Mouse (Mus musculus): ENCODE results near the gene Itm2c. TPM values are rescaled to one million over a fixed set of nuclear protein-coding genes. Genes with fewer than 3 reads are reported as not detected.
A peak's percentile ranks its signal among the peaks of the same experiment; 100 is the strongest.

Itm2c gene
- polyA plus RNA-seq, 1 experiment = 221 TPM

- no peak for TF ChIP-seq POLR2A (IDR thresholded peaks at IDR 0.05; ENCODE audit: low read depth, low read length)
- TF ChIP-seq CTCF (IDR thresholded peaks at IDR 0.05; ENCODE audit: borderline replicate concordance, insufficient read depth, low read length) = no peak
- no peak overlapping the region for H3K27ac ChIP-seq (ENCODE audit: insufficient read depth, low read length)
Measured at GRCm38 (mm10) chr1:85864383-85864782, 29.7 kb upstream of the Itm2c start.

GRCm38 (mm10) chr1:85870001-85870400, 24.1 kb upstream of the Itm2c start:
- Histone ChIP-seq H3K4me3 (ENCODE audit: insufficient read depth, low read length) (no peak overlapping the region), H3K27ac (ENCODE audit: insufficient read depth, low read length) (no peak overlapping the region), H3K4me1 (ENCODE audit: control insufficient read depth, insufficient read depth, low read length) (no peaks in the 10 kb centered on the region)
- TF ChIP-seq POLR2A (IDR thresholded peaks at IDR 0.05; ENCODE audit: low read depth, low read length) (no peak), CTCF (IDR thresholded peaks at IDR 0.05; ENCODE audit: borderline replicate concordance, insufficient read depth, low read length) (no peak)

More at GRCm38 (mm10) chr1:85864383-85864782, 29.7 kb upstream of the Itm2c start:
- no peaks in the 10 kb centered on the region for H3K4me1 ChIP-seq (ENCODE audit: control insufficient read depth, insufficient read depth, low read length)
- no peak overlapping the region for H3K4me3 ChIP-seq (ENCODE audit: insufficient read depth, low read length)

GRCm38 (mm10) chr1:85870546-85870945, 23.5 kb upstream of the Itm2c start:
- H3K27ac ChIP-seq (ENCODE audit: insufficient read depth, low read length) = no peak overlapping the region
- no peaks in the 10 kb centered on the region for H3K4me1 ChIP-seq (ENCODE audit: control insufficient read depth, insufficient read depth, low read length)
- no peak for TF ChIP-seq POLR2A (IDR thresholded peaks at IDR 0.05; ENCODE audit: low read depth, low read length)
- H3K4me3 ChIP-seq (ENCODE audit: insufficient read depth, low read length) = no peak overlapping the region

GRCm38 (mm10) chr1:85882003-85882402, 12.1 kb upstream of the Itm2c start:
- Histone ChIP-seq H3K27ac (ENCODE audit: insufficient read depth, low read length) (no peak overlapping the region), H3K4me3 (ENCODE audit: insufficient read depth, low read length) (no peak overlapping the region), H3K4me1 (ENCODE audit: control insufficient read depth, insufficient read depth, low read length) (no peaks in the 10 kb centered on the region)
- TF ChIP-seq CTCF (IDR thresholded peaks at IDR 0.05; ENCODE audit: borderline replicate concordance, insufficient read depth, low read length) (no peak), POLR2A (IDR thresholded peaks at IDR 0.05; ENCODE audit: low read depth, low read length) (no peak)

GRCm38 (mm10) chr1:85887221-85887620, 6.9 kb upstream of the Itm2c start:
- no peak overlapping the region for H3K27ac ChIP-seq (ENCODE audit: insufficient read depth, low read length)
- TF ChIP-seq CTCF (IDR thresholded peaks at IDR 0.05; ENCODE audit: borderline replicate concordance, insufficient read depth, low read length) = no peak
- H3K4me1 ChIP-seq (ENCODE audit: control insufficient read depth, insufficient read depth, low read length) = no peaks in the 10 kb centered on the region
- H3K4me3 ChIP-seq (ENCODE audit: insufficient read depth, low read length) = no peak overlapping the region

GRCm38 (mm10) chr1:85894748-85895360, 773 bp downstream of the Itm2c start:
- TF ChIP-seq POLR2A (IDR thresholded peaks at IDR 0.05; ENCODE audit: low read depth, low read length) (no peak), CTCF (IDR thresholded peaks at IDR 0.05; ENCODE audit: borderline replicate concordance, insufficient read depth, low read length) (no peak)
- Histone ChIP-seq H3K4me1 (ENCODE audit: control insufficient read depth, insufficient read depth, low read length) (peaks cover 5% of the 10 kb centered on the region; the same call in 1 of the 2 replicates), H3K27ac (ENCODE audit: insufficient read depth, low read length) (peak overlapping the region; percentile 71), H3K4me3 (ENCODE audit: insufficient read depth, low read length) (peak overlapping the region; percentile 96)

- Histone ChIP-seq H3K4me1 (ENCODE audit: control insufficient read depth, insufficient read depth, low read length) (peaks cover 5% of the 10 kb centered on the region; the same call in 1 of the 2 replicates), H3K4me3 (ENCODE audit: insufficient read depth, low read length) (peak overlapping the region; percentile 96), H3K27ac (ENCODE audit: insufficient read depth, low read length) (peak overlapping the region; percentile 1)
- TF ChIP-seq POLR2A (IDR thresholded peaks at IDR 0.05; ENCODE audit: low read depth, low read length) (peak; percentile 61; the same call in 1 of the 2 replicates), CTCF (IDR thresholded peaks at IDR 0.05; ENCODE audit: borderline replicate concordance, insufficient read depth, low read length) (no peak)
Measured at GRCm38 (mm10) chr1:85895391-85895837, 1.3 kb downstream of the Itm2c start.

GRCm38 (mm10) chr1:85896110-85896509, 2.0 kb downstream of the Itm2c start:
- TF ChIP-seq POLR2A (IDR thresholded peaks at IDR 0.05; ENCODE audit: low read depth, low read length) = no peak
- TF ChIP-seq CTCF (IDR thresholded peaks at IDR 0.05; ENCODE audit: borderline replicate concordance, insufficient read depth, low read length) = no peak
- Histone ChIP-seq H3K4me3 (ENCODE audit: insufficient read depth, low read length) (peak overlapping the region; percentile 96), H3K4me1 (ENCODE audit: control insufficient read depth, insufficient read depth, low read length) (peaks cover 5% of the 10 kb centered on the region; the same call in 1 of the 2 replicates), H3K27ac (ENCODE audit: insufficient read depth, low read length) (no peak overlapping the region)

- no peak overlapping the region for H3K27ac ChIP-seq (ENCODE audit: insufficient read depth, low read length)
- TF ChIP-seq POLR2A (IDR thresholded peaks at IDR 0.05; ENCODE audit: low read depth, low read length) (no peak), CTCF (IDR thresholded peaks at IDR 0.05; ENCODE audit: borderline replicate concordance, insufficient read depth, low read length) (no peak)
- no peak overlapping the region for H3K4me3 ChIP-seq (ENCODE audit: insufficient read depth, low read length)
Measured at GRCm38 (mm10) chr1:85896781-85897700, 3.0 kb downstream of the Itm2c start.

More at GRCm38 (mm10) chr1:85896781-85897700, 3.0 kb downstream of the Itm2c start:
- peaks cover 8% of the 10 kb centered on the region for H3K4me1 ChIP-seq (ENCODE audit: control insufficient read depth, insufficient read depth, low read length)

All from embryonic fibroblast, embryonic 13.5 days (primary cell).